Mouse (Mus musculus) myocyte (in vitro differentiated cells): ENCODE data around the gene Taf5. TPM values are rescaled to one million over a fixed set of nuclear protein-coding genes. Genes with fewer than 3 reads are reported as not detected.

Source experiments
- H3K27me3 ChIP-seq: one replicate; pipeline ENCODE4 v1.6.1; 2011; ENCODE audit not compliant: control insufficient read depth, insufficient read depth, insufficient read length
- H3K36me3 ChIP-seq: one replicate; pipeline ENCODE4 v1.6.1; 2011; ENCODE audit not compliant: control insufficient read depth, insufficient read depth
- H3K4me2 ChIP-seq: one replicate; pipeline ENCODE4 v1.6.1; 2011; ENCODE audit warnings: low read depth, control low read depth
- H3K4me3 ChIP-seq: one replicate; pipeline ENCODE4 v1.5.1; 2011; ENCODE audit warnings: mild to moderate bottlenecking, control low read depth, moderate library complexity
- H3K79me2 ChIP-seq: one replicate; pipeline ENCODE4 v1.6.1; 2011; ENCODE audit not compliant: control insufficient read depth, insufficient read depth
- H3ac ChIP-seq: one replicate; pipeline ENCODE4 v1.6.1; 2011; ENCODE audit not compliant: control insufficient read depth, insufficient read length
- CEBPB ChIP-seq: IDR thresholded peaks from 2 replicates; pipeline ENCODE4 v1.6.1; 2011; ENCODE audit warnings: mild to moderate bottlenecking, moderate library complexity; ENCODE audit not compliant: poor library complexity, insufficient read depth, severe bottlenecking
- E2F4 ChIP-seq: IDR thresholded peaks from one replicate; pipeline ENCODE4 v1.6.1; 2011; ENCODE audit warnings: mild to moderate bottlenecking, control low read depth, moderate library complexity; ENCODE audit not compliant: insufficient read depth
- MAX ChIP-seq: IDR thresholded peaks from one replicate; pipeline ENCODE4 v1.6.1; 2011; ENCODE audit warnings: low read depth, mild to moderate bottlenecking, control low read depth
- MYOD1 ChIP-seq, 3 experiments: IDR thresholded peaks; one replicate each; pipeline ENCODE4 v1.6.1; 2011; ENCODE audit warnings: control low read depth in 2 of 3, low read depth in 2 of 3, mild to moderate bottlenecking in 2 of 3, moderate library complexity in 1 of 3; ENCODE audit not compliant: insufficient read length in 2 of 3, control insufficient read depth in 1 of 3
- MYOG ChIP-seq, 3 experiments: IDR thresholded peaks; one replicate each; pipeline ENCODE4 v1.6.1; 2011; ENCODE audit warnings: control low read depth in 2 of 3, low read depth in 2 of 3, mild to moderate bottlenecking in 2 of 3; ENCODE audit not compliant: insufficient read length in 2 of 3, control insufficient read depth in 1 of 3, insufficient read depth in 1 of 3
- POLR2A ChIP-seq: IDR thresholded peaks from one replicate; pipeline ENCODE4 v1.6.1; 2011; ENCODE audit warnings: low read depth, mild to moderate bottlenecking, control low read depth, moderate library complexity; ENCODE audit not compliant: insufficient read length
- POLR2AphosphoS2 ChIP-seq: IDR thresholded peaks from one replicate; pipeline ENCODE4 v1.6.1; 2011; ENCODE audit warnings: low read depth, control low read depth; ENCODE audit not compliant: insufficient read length
- REST ChIP-seq: IDR thresholded peaks from one replicate; pipeline ENCODE4 v1.6.1; 2011; ENCODE audit warnings: mild to moderate bottlenecking, control low read depth, moderate library complexity; ENCODE audit not compliant: insufficient read depth, insufficient read length
- SRF ChIP-seq: IDR thresholded peaks from one replicate; pipeline ENCODE4 v1.6.1; 2011; ENCODE audit warnings: low read depth; ENCODE audit not compliant: control insufficient read depth, insufficient read length
- TCF12 ChIP-seq: IDR thresholded peaks from one replicate; pipeline ENCODE4 v1.6.1; 2011; ENCODE audit warnings: mild to moderate bottlenecking, control low read depth; ENCODE audit not compliant: poor library complexity, insufficient read depth, severe bottlenecking
- TCF3 ChIP-seq: IDR thresholded peaks from one replicate; pipeline ENCODE4 v1.6.1; 2011; ENCODE audit warnings: low read depth, control low read depth; ENCODE audit not compliant: insufficient read length
- USF1 ChIP-seq: IDR thresholded peaks from one replicate; pipeline ENCODE4 v1.6.1; 2011; ENCODE audit warnings: low read depth, mild to moderate bottlenecking, control low read depth, moderate library complexity
- polyA plus RNA-seq: library from polyadenylated mRNA; unstranded; fragments of >200 nt; fragmentation: generic; extraction: Trizol; gene quantifications from one replicate; pipeline ENCODE4 v1.2.1, GENCODE M21; 2012; ENCODE audit warnings: missing spikeins

Gene Taf5
- polyA plus RNA-seq, 1 experiment = 2.5 TPM

- Histone ChIP-seq H3K79me2 (no peaks in the 10 kb centered on the region), H3K4me2 (no peak overlapping the region), H3K27me3 (no peaks in the 10 kb centered on the region), H3ac (no peak overlapping the region), H3K4me3 (no peak overlapping the region), H3K36me3 (no peaks in the 10 kb centered on the region)
- no peak for TF ChIP-seq MYOG (IDR thresholded peaks at IDR 0.05; ENCODE audit: control insufficient read depth in 1 of 3, insufficient read depth in 1 of 3, insufficient read length in 2 of 3, low read depth in 2 of 3)
- no peak for TF ChIP-seq MAX
- TF ChIP-seq USF1 = no peak
- no peak for TF ChIP-seq POLR2A
- no peak for TF ChIP-seq POLR2AphosphoS2
- no peak for TF ChIP-seq CEBPB
- no peak for TF ChIP-seq TCF12
- TF ChIP-seq E2F4 = no peak
- TF ChIP-seq SRF = no peak
- TF ChIP-seq TCF3 = no peak
- TF ChIP-seq MYOD1 (IDR thresholded peaks at IDR 0.05; ENCODE audit: control insufficient read depth in 1 of 3, insufficient read length in 2 of 3, low read depth in 2 of 3) = no peak
- TF ChIP-seq REST = no peak
Observed at GRCm38 (mm10) chr19:47043608-47044007, 23.9 kb upstream of the Taf5 start.

GRCm38 (mm10) chr19:47046343-47046742 lies 21.2 kb upstream of the Taf5 start:
- H3K36me3 ChIP-seq = no peaks in the 10 kb centered on the region
- H3K4me3 ChIP-seq = no peak overlapping the region
- H3K4me2 ChIP-seq = no peak overlapping the region
- no peaks in the 10 kb centered on the region for H3K27me3 ChIP-seq
- H3ac ChIP-seq = no peak overlapping the region
- TF ChIP-seq E2F4 (no peak), REST (no peak), POLR2AphosphoS2 (no peak), SRF (no peak), TCF12 (no peak), MAX (no peak), POLR2A (no peak), CEBPB (no peak), MYOG (IDR thresholded peaks at IDR 0.05; ENCODE audit: control insufficient read depth in 1 of 3, insufficient read depth in 1 of 3, insufficient read length in 2 of 3, low read depth in 2 of 3) (no peak), USF1 (no peak), TCF3 (no peak)
- H3K79me2 ChIP-seq = peaks cover 10% of the 10 kb centered on the region

- no peak overlapping the region for H3K4me3 ChIP-seq
- TF ChIP-seq TCF12 = no peak
- no peak for TF ChIP-seq SRF
- no peak for TF ChIP-seq POLR2A
- no peak for TF ChIP-seq MAX
- no peak for TF ChIP-seq TCF3
- TF ChIP-seq E2F4 = no peak
- TF ChIP-seq MYOD1 (IDR thresholded peaks at IDR 0.05; ENCODE audit: control insufficient read depth in 1 of 3, insufficient read length in 2 of 3, low read depth in 2 of 3) = no peak
- no peak for TF ChIP-seq REST
- TF ChIP-seq CEBPB = no peak
- no peak for TF ChIP-seq MYOG (IDR thresholded peaks at IDR 0.05; ENCODE audit: control insufficient read depth in 1 of 3, insufficient read depth in 1 of 3, insufficient read length in 2 of 3, low read depth in 2 of 3)
- no peak for TF ChIP-seq POLR2AphosphoS2
- TF ChIP-seq USF1 = no peak
- H3K36me3 ChIP-seq = no peaks in the 10 kb centered on the region
- H3K79me2 ChIP-seq = peaks cover 10% of the 10 kb centered on the region
- no peaks in the 10 kb centered on the region for H3K27me3 ChIP-seq
- H3K4me2 ChIP-seq = no peak overlapping the region
- H3ac ChIP-seq = no peak overlapping the region
Observed at GRCm38 (mm10) chr19:47047236-47047833, 20.2 kb upstream of the Taf5 start.

GRCm38 (mm10) chr19:47049061-47049460 lies 18.5 kb upstream of the Taf5 start:
- no peak overlapping the region for H3K4me2 ChIP-seq

More at GRCm38 (mm10) chr19:47049061-47049460, 18.5 kb upstream of the Taf5 start:
- H3K4me3 ChIP-seq = no peak overlapping the region
- no peaks in the 10 kb centered on the region for H3K36me3 ChIP-seq
- TF ChIP-seq TCF3 = no peak
- TF ChIP-seq REST = no peak
- TF ChIP-seq POLR2AphosphoS2 = no peak
- no peak for TF ChIP-seq POLR2A
- no peak for TF ChIP-seq MYOD1 (IDR thresholded peaks at IDR 0.05; ENCODE audit: control insufficient read depth in 1 of 3, insufficient read length in 2 of 3, low read depth in 2 of 3)
- no peak for TF ChIP-seq USF1
- TF ChIP-seq TCF12 = no peak
- TF ChIP-seq MAX = no peak
- no peak for TF ChIP-seq MYOG (IDR thresholded peaks at IDR 0.05; ENCODE audit: control insufficient read depth in 1 of 3, insufficient read depth in 1 of 3, insufficient read length in 2 of 3, low read depth in 2 of 3)
- no peak overlapping the region for H3ac ChIP-seq
- no peaks in the 10 kb centered on the region for H3K27me3 ChIP-seq
- peaks cover 10% of the 10 kb centered on the region for H3K79me2 ChIP-seq
